Mouse (Mus musculus) heart, postnatal 36 days (tissue): ENCODE results near the gene Gm10642. TPM values are rescaled to one million over a fixed set of nuclear protein-coding genes. Genes with fewer than 3 reads are reported as not detected.

Experiments
- DNase-seq, 2 experiments: peaks; one replicate each; pipeline ENCODE4 v3.0.0; 2021 to 2022
- intact Hi-C: fragments of 180-260 bp; cut with DNase I; formaldehyde crosslinking; loops from one replicate; pipeline ENCODE4 v1.15.1; 2025
- total RNA-seq, 2 experiments: library from RNA; stranded (reverse); gene quantifications; 2 replicates each; pipeline ENCODE4 v1.2.3; 2021

The Gm10642 gene
- under 1 TPM; 0.27 to 0.31 TPM for total RNA-seq

- intact Hi-C loops: loop anchor here (2.0 kb wide), 1 partner anchor 22 kb away; the partner anchor contains the start of gene Adam10
- peak; percentile 58 to 69 for DNase-seq
Observed at GRCm38 (mm10) chr9:70656130-70657007, at the start of gene Gm10642. TSS of gene Gm10642 (plus strand) at chr9:70656251.

DNA sequence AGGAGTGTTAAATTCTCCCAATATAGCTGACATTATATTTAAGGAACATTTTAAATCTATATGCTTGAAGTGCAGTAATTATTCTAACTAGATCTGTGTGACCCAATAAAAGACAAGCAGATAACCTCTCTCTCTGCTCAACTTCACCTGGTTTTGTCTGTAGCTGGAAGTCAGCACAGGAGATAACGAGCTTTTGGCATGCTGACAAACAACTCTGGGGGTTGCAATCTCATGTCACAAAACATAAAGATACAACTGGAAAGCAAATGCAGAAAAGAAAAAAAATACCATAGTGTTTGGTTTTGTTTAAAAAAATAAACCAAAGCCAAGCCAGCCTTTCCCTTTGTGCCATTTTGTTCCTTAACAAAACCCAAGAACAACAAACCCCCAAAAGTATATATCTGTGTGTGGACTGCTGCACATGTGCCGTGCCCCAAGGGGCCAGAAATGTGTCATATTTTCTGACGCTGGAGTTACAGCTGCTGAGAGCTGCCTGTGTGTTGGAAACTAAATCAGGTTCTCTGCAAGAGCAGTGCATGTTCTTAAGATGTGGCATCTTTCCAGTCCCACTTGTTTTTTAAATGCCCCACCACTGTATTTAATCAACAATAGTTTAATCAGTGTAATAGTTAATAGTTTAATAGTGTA is 44.9 kb upstream of the Gm10642 start:
- no peak for DNase-seq
- intact Hi-C loops: no loop called here

GRCm38 (mm10) chr9:70629711-70630110 is 26.3 kb upstream of the Gm10642 start:
- no peak for DNase-seq
- intact Hi-C loops: no loop called here

- intact Hi-C loops: no loop called here
- no peak for DNase-seq
Observed at GRCm38 (mm10) chr9:70631665-70632064, 24.4 kb upstream of the Gm10642 start.

GRCm38 (mm10) chr9:70636748-70637147 is 19.3 kb upstream of the Gm10642 start:
- intact Hi-C loops: no loop called here
- no peak for DNase-seq

GRCm38 (mm10) chr9:70650260-70650659 is 5.8 kb upstream of the Gm10642 start:
- no peak for DNase-seq
- intact Hi-C loops: no loop called here

GRCm38 (mm10) chr9:70650994-70651393 is 5.1 kb upstream of the Gm10642 start:
- intact Hi-C loops: no loop called here
- DNase-seq: no peak

DNA sequence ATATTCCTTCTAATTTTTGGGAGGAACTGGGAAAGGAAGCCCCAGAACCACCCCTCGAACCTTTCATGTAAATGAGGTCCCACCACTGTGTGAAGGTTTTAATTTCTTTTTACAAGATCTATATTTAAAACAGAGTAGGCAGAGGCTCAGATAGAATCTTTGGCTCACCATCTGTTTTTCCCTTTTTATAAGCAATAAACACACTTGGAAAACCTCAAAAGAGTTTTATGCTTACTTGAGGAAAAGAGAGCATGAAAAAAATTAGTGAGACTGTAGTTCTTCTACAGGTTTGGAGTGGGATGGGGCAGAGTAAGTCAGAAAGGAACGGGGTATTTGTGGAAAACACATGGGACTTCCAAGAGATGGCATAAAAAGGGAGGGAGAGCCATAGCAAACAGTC is 3.8 kb upstream of the Gm10642 start:
- DNase-seq: no peak
- intact Hi-C loops: no loop called here

DNA sequence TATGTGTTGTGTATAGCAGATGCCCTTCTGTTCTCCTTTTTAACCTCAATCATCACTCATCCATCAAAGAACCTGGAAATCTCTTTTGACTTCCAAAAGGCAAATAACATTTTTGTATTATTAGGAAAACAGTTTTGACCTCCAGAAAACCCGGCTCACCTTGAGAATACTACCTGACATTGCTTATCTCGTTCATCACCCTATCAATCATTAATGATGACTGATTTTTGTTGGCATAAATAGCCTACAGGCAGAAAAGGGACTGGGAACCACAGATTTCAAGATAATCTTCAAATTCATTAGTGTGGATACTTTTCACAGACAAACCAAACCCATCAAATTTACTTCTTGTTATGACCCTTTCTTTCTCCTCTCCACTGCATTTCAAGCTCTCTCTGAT is 2.2 kb upstream of the Gm10642 start:
- intact Hi-C loops: no loop called here

GRCm38 (mm10) chr9:70654496-70654895 is 1.6 kb upstream of the Gm10642 start:
- intact Hi-C loops: no loop called here
- DNase-seq: no peak

More for the DNA sequence above, 2.2 kb upstream of the Gm10642 start:
- no peak for DNase-seq

- DNase-seq: no peak
- intact Hi-C loops: loop anchor here (2.0 kb wide), 1 partner anchor 23 kb away; the partner anchor contains the start of gene Adam10
Observed at GRCm38 (mm10) chr9:70655764-70656129, 304 bp upstream of the Gm10642 start.

DNA sequence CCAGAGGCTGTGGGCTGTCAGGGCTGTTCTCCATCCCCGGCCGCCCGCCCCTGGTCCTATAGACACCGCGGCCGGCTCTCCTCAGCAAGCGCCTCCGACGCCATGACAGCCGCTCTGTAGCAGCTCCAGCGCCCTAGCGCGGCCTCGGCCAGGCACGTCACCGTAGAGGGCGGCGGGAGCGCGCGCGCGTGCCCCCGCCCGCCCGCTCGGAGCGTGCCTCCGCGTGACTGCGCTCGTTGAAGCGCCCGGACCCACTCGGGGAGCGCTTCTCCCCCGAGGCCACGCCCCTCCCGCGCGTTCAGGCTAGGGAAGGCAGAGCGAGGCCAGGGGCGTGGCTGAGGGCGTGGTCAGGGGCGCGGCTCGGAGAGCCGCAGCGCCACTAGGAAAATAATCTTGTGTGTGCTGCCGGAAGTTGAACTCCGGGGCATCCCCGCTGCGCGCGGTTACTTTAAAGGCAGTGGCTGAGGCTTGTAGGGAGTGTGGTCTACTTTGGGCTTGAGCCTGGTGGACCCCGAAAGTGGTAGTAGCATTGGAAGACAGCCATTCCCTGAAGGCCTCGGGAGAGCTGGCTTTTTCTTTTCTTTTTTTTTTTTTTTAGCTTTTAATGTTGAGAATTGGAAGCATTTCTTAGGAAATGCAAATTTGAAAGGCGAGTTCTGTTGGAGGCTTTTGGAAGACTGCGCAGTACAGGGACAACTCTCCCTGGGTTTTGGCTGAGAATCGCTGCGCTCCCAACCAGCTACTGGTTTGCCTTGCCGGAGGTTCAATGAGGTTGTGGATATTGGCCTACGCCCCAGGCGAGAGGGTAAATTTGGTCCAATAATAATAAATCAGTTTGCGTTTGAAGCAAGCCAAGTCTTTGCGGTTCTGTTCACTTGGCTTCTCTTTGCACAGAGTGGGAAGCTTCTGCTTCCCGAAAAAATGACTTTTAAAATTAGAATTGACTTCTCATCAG is 1.2 kb downstream of the Gm10642 start, which contains the start of gene Mindy2:
TSS of gene Mindy2 (minus strand) at position 162 of the 955 bp plus-strand sequence.
- peak; percentile 98 for DNase-seq
- intact Hi-C loops: loop anchor here (2.0 kb wide), 1 partner anchor 22 kb away; the partner anchor contains the start of gene Adam10

- DNase-seq: no peak
- intact Hi-C loops: no loop called here
Observed at GRCm38 (mm10) chr9:70658266-70658665, 2.2 kb downstream of the Gm10642 start.

- intact Hi-C loops: no loop called here
Observed at GRCm38 (mm10) chr9:70664847-70665246, 8.8 kb downstream of the Gm10642 start.

GRCm38 (mm10) chr9:70665372-70666145 is 9.5 kb downstream of the Gm10642 start:
- intact Hi-C loops: no loop called here
- DNase-seq: no peak

More at GRCm38 (mm10) chr9:70664847-70665246, 8.8 kb downstream of the Gm10642 start:
- no peak for DNase-seq

GRCm38 (mm10) chr9:70666811-70667210 is 10.8 kb downstream of the Gm10642 start:
- intact Hi-C loops: no loop called here
- peak in 1 of 2 experiments; percentile 9 for DNase-seq

DNA sequence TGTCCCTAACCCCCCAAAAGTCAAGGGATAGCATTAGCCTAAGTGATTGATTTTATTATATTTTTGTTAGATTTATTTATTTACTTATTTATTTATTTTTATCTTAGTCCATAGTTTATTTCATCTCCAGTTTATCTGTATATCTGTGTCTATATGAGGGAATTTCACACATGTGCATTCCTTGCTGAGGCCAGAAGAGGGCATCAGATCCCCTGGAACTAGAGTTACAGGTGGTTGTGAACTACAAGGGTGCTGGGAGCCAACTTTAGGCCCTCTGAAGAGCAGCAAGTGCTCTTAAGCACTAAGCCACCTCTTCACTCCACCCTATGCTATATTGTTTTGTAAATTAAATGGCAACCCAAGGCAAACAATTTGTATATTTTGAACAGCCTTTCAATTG is 12.0 kb downstream of the Gm10642 start:
- no peak for DNase-seq
- intact Hi-C loops: no loop called here

DNA sequence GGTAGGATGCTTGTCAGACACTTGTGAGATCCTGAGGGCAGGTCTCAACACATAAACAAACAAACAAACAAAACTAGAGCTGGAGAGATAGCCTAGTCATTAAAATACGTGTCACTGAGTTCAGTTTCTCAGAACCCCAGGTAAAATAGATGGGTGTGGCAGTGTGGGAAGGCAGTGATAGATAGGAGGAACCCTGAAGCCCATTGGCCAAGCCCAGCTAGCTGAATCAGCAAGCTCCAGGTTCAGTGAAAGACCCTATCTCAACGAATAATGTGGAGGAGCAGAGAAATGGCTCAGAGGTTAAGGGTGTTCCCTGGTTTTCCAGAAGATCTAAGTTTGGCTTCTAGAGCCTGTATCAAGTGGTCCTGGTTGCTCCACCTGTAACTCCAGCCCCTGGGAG is 13.1 kb downstream of the Gm10642 start:
- no peak for DNase-seq
- intact Hi-C loops: no loop called here

- DNase-seq: no peak
- intact Hi-C loops: loop anchor here (2.0 kb wide), 2 partner anchors 260 to 402 kb away; no protein-coding TSS in a partner anchor
Observed at GRCm38 (mm10) chr9:70670381-70670780, 14.3 kb downstream of the Gm10642 start.
